Mouse (Mus musculus) kidney, embryonic 14.5 days (tissue): ENCODE measurements around the gene Zfp277. TPM values are rescaled to one million over a fixed set of nuclear protein-coding genes. Genes with fewer than 3 reads are reported as not detected.

Experiments
- ATAC-seq: fragments of 200-750 bp; cut with Nextera tagmentation; 2 replicates; pipeline ENCODE4 v1.8.0; 2017; ENCODE audit warnings: moderate number of reproducible peaks, mild to moderate bottlenecking, moderate TSS enrichment, moderate library complexity; ENCODE audit not compliant: low FRiP score, low TSS enrichment
- H3K27ac ChIP-seq: fragments of 300-500 bp; sonication (generic); 2 replicates; pipeline ENCODE4 v1.5.1; 2014; ENCODE audit warnings: low read depth, mild to moderate bottlenecking, low read length, moderate library complexity, mixed read lengths
- H3K27me3 ChIP-seq: fragments of 300-500 bp; sonication (generic); 2 replicates; pipeline ENCODE4 v1.6.1; 2014; ENCODE audit warnings: mild to moderate bottlenecking, low read length; ENCODE audit not compliant: control insufficient read depth, insufficient read depth
- H3K36me3 ChIP-seq: fragments of 300-500 bp; sonication (generic); 2 replicates; pipeline ENCODE4 v1.6.1; 2014; ENCODE audit warnings: low read length, mixed read lengths; ENCODE audit not compliant: control insufficient read depth, insufficient read depth
- H3K4me1 ChIP-seq: fragments of 300-500 bp; sonication (generic); 2 replicates; pipeline ENCODE4 v1.6.1; 2014; ENCODE audit warnings: low read length, mixed read lengths; ENCODE audit not compliant: control insufficient read depth, insufficient read depth
- H3K4me2 ChIP-seq: fragments of 300-500 bp; sonication (generic); replicated peaks from 2 replicates; pipeline ENCODE4 v1.6.1; 2014; ENCODE audit warnings: low read depth, mild to moderate bottlenecking, low read length
- H3K4me3 ChIP-seq: fragments of 300-500 bp; sonication (generic); 2 replicates; pipeline ENCODE4 v1.5.1; 2014; ENCODE audit warnings: mild to moderate bottlenecking, low read length
- H3K9ac ChIP-seq: fragments of 300-500 bp; sonication (generic); 2 replicates; pipeline ENCODE4 v1.6.1; 2014; ENCODE audit warnings: low read depth, mild to moderate bottlenecking, low read length, moderate library complexity
- H3K9me3 ChIP-seq: fragments of 300-500 bp; sonication (generic); 2 replicates; pipeline ENCODE4 v1.6.1; 2016; ENCODE audit warnings: low read length; ENCODE audit not compliant: control insufficient read depth
- WGBS: fragments of 180-500 bp; shearing (Covaris S2); extraction: QIAGEN DNeasy Blood & Tissue Kit; methylation state at CpG from one replicate; pipeline ENCODE4 v1.1.7; 2014; 5-methylcytosine and 5-hydroxymethylcytosine counted together
- polyA plus RNA-seq: library from polyadenylated mRNA; unstranded; fragments of >200 nt; fragmentation: Nextera tagmentation; extraction: Ambion mirVana; gene quantifications from 2 replicates; pipeline ENCODE4 v1.2.1, GENCODE M21; 2014

Gene Zfp277
- polyA plus RNA-seq = 48.4 and 51.9 TPM in 2 replicates

GRCm38 (mm10) chr12:40445648-40446449 lies at the start of gene Zfp277, which contains the start of gene Dock4:
Gene Zfp277, minus strand, starts transcription at chr12:40445902.
Gene Dock4, plus strand, starts transcription at chr12:40445952.
- under 1% methylated on average over 69 of the region's 80 CpGs for WGBS
- Histone ChIP-seq H3K36me3 (no peaks in the 10 kb centered on the region), H3K9ac (peak within 1 kb of the TSS; percentile 74), H3K9me3 (no peaks in the 10 kb centered on the region), H3K4me2 (peak within 1 kb of the TSS; percentile 72), H3K27ac (peak within 1 kb of the TSS; percentile 76), H3K27me3 (no peaks in the 10 kb centered on the region), H3K4me3 (peak within 1 kb of the TSS; percentile 78), H3K4me1 (peaks cover 17% of the 10 kb centered on the region; the same call in 1 of the 2 replicates)
- ATAC-seq = peak; percentile 97

GRCm38 (mm10) chr12:40486047-40486837 lies 40.5 kb upstream of the Zfp277 start:
- H3K36me3 ChIP-seq = no peaks in the 10 kb centered on the region
- no peak overlapping the region for H3K27ac ChIP-seq
- H3K4me2 ChIP-seq = no peak overlapping the region
- no peak overlapping the region for H3K4me3 ChIP-seq
- WGBS = 70% methylated on average over 12 of the region's 12 CpGs
- no peaks in the 10 kb centered on the region for H3K4me1 ChIP-seq
- no peak overlapping the region for H3K9ac ChIP-seq
- no peaks in the 10 kb centered on the region for H3K27me3 ChIP-seq
- no peaks in the 10 kb centered on the region for H3K9me3 ChIP-seq
- ATAC-seq = no peak

- Histone ChIP-seq H3K9ac (no peak overlapping the region), H3K36me3 (no peaks in the 10 kb centered on the region), H3K27me3 (no peaks in the 10 kb centered on the region), H3K4me1 (no peaks in the 10 kb centered on the region), H3K9me3 (no peaks in the 10 kb centered on the region), H3K4me2 (no peak overlapping the region), H3K4me3 (no peak overlapping the region), H3K27ac (no peak overlapping the region; the same call in 1 of the 2 replicates)
- 82% methylated on average over 1 of the region's 1 CpGs for WGBS
- no peak for ATAC-seq
These were observed 39.5 kb upstream of the Zfp277 start for GRCm38 (mm10) chr12:40485210-40485609.

- H3K27ac ChIP-seq = no peak overlapping the region
These were observed 38.5 kb upstream of the Zfp277 start for GRCm38 (mm10) chr12:40484224-40484623.

GRCm38 (mm10) chr12:40477621-40478452 lies 32.1 kb upstream of the Zfp277 start:
- H3K4me2 ChIP-seq = no peak overlapping the region
- H3K4me3 ChIP-seq = no peak overlapping the region
- 36% methylated on average over 8 of the region's 8 CpGs for WGBS
- no peaks in the 10 kb centered on the region for H3K27me3 ChIP-seq
- peaks cover 8% of the 10 kb centered on the region; the same call in 1 of the 2 replicates for H3K4me1 ChIP-seq
- no peak for ATAC-seq
- H3K9me3 ChIP-seq = no peaks in the 10 kb centered on the region
- H3K9ac ChIP-seq = no peak overlapping the region
- no peak overlapping the region for H3K27ac ChIP-seq
- H3K36me3 ChIP-seq = no peaks in the 10 kb centered on the region

More at GRCm38 (mm10) chr12:40484224-40484623, 38.5 kb upstream of the Zfp277 start:
- H3K36me3 ChIP-seq = no peaks in the 10 kb centered on the region
- no peak overlapping the region for H3K4me3 ChIP-seq
- no peak for ATAC-seq
- 19% methylated on average over 3 of the region's 3 CpGs for WGBS
- no peaks in the 10 kb centered on the region for H3K9me3 ChIP-seq
- H3K4me1 ChIP-seq = no peaks in the 10 kb centered on the region
- no peak overlapping the region for H3K4me2 ChIP-seq
- no peaks in the 10 kb centered on the region for H3K27me3 ChIP-seq
- H3K9ac ChIP-seq = no peak overlapping the region

- H3K4me3 ChIP-seq = no peak overlapping the region
- H3K27me3 ChIP-seq = no peaks in the 10 kb centered on the region
- 12% methylated on average over 2 of the region's 2 CpGs for WGBS
- H3K36me3 ChIP-seq = no peaks in the 10 kb centered on the region
- no peak overlapping the region for H3K4me2 ChIP-seq
- peaks cover 22% of the 10 kb centered on the region for H3K4me1 ChIP-seq
- ATAC-seq = no peak
- no peaks in the 10 kb centered on the region for H3K9me3 ChIP-seq
- no peak overlapping the region for H3K9ac ChIP-seq
- 0 out of 2 replicates have a peak overlapping the region, but pooled peaks have one; percentile 32 for H3K27ac ChIP-seq
These were observed 28.0 kb upstream of the Zfp277 start for GRCm38 (mm10) chr12:40473709-40474108.

- Histone ChIP-seq H3K4me2 (peak overlapping the region; percentile 25), H3K4me1 (peaks cover 17% of the 10 kb centered on the region), H3K27me3 (no peaks in the 10 kb centered on the region), H3K9ac (no peak overlapping the region), H3K36me3 (no peaks in the 10 kb centered on the region), H3K4me3 (no peak overlapping the region), H3K9me3 (no peaks in the 10 kb centered on the region), H3K27ac (no peak overlapping the region)
- WGBS = 50% methylated on average over 11 of the region's 11 CpGs
- ATAC-seq = no peak
These were observed 26.1 kb upstream of the Zfp277 start for GRCm38 (mm10) chr12:40471649-40472399.

GRCm38 (mm10) chr12:40469009-40469408 lies 23.3 kb upstream of the Zfp277 start:
- ATAC-seq = no peak
- WGBS = 81% methylated on average over 5 of the region's 5 CpGs

More at GRCm38 (mm10) chr12:40469009-40469408, 23.3 kb upstream of the Zfp277 start:
- Histone ChIP-seq H3K4me3 (no peak overlapping the region), H3K27me3 (no peaks in the 10 kb centered on the region), H3K9me3 (no peaks in the 10 kb centered on the region), H3K27ac (no peak overlapping the region), H3K4me2 (no peak overlapping the region), H3K4me1 (peaks cover 15% of the 10 kb centered on the region), H3K9ac (no peak overlapping the region), H3K36me3 (no peaks in the 10 kb centered on the region)
